Mouse (Mus musculus) midbrain, embryonic 14.5 days (tissue): ENCODE results near the gene Relb. TPM values are rescaled to one million over a fixed set of nuclear protein-coding genes. Genes with fewer than 3 reads are reported as not detected.

Source experiments
- ATAC-seq: fragments of 200-750 bp; cut with Nextera tagmentation; 2 replicates; pipeline ENCODE4 v1.8.0; 2017; ENCODE audit warnings: moderate number of reproducible peaks, moderate library complexity; ENCODE audit not compliant: low FRiP score, low TSS enrichment
- DNase-seq: peaks from one replicate; pipeline ENCODE4 v3.0.0-alpha.2; 2015
- H3K27ac ChIP-seq: fragments of 300-500 bp; sonication (generic); replicated peaks from 2 replicates; pipeline ENCODE4 v1.5.1; 2014; ENCODE audit warnings: mild to moderate bottlenecking, low read depth, low read length, moderate library complexity
- H3K27me3 ChIP-seq: fragments of 300-500 bp; sonication (generic); 2 replicates; pipeline ENCODE4 v1.6.1; 2014; ENCODE audit warnings: low read length, control low read depth, mixed read lengths; ENCODE audit not compliant: control insufficient read depth, insufficient read depth
- H3K36me3 ChIP-seq: fragments of 300-500 bp; sonication (generic); 2 replicates; pipeline ENCODE4 v1.6.1; 2014; ENCODE audit warnings: low read length, control low read depth; ENCODE audit not compliant: control insufficient read depth, insufficient read depth
- H3K4me1 ChIP-seq: fragments of 300-500 bp; sonication (generic); 2 replicates; pipeline ENCODE4 v1.6.1; 2014; ENCODE audit warnings: mild to moderate bottlenecking, antibody characterized with exemption, low read length, control low read depth; ENCODE audit not compliant: control insufficient read depth, insufficient read depth
- H3K4me2 ChIP-seq: fragments of 300-500 bp; sonication (generic); 2 replicates; pipeline ENCODE4 v1.6.1; 2014; ENCODE audit warnings: mild to moderate bottlenecking, low read length, moderate library complexity
- H3K4me3 ChIP-seq: fragments of 300-500 bp; sonication (generic); replicated peaks from 2 replicates; pipeline ENCODE4 v1.5.1; 2014; ENCODE audit warnings: low read depth, low read length
- H3K9ac ChIP-seq: fragments of 300-500 bp; sonication (generic); replicated peaks from 2 replicates; pipeline ENCODE4 v1.6.1; 2014; ENCODE audit warnings: mild to moderate bottlenecking, low read length, moderate library complexity
- H3K9me3 ChIP-seq: fragments of 300-500 bp; sonication (generic); 2 replicates; pipeline ENCODE4 v1.6.1; 2016; ENCODE audit warnings: low read length, control low read depth, mixed read lengths; ENCODE audit not compliant: control insufficient read depth
- WGBS: fragments of 180-500 bp; shearing (Covaris S2); extraction: QIAGEN DNeasy Blood & Tissue Kit; methylation state at CpG from one replicate; pipeline ENCODE4 v1.1.7; 2014; 5-methylcytosine and 5-hydroxymethylcytosine counted together
- polyA plus RNA-seq: library from polyadenylated mRNA; unstranded; fragments of >200 nt; fragmentation: Nextera tagmentation; extraction: Ambion mirVana; gene quantifications from 2 replicates; pipeline ENCODE4 v1.2.1, GENCODE M21; 2014

Gene Relb
- polyA plus RNA-seq, 1 experiment from 2014 or later, result 5.2 TPM

DNA sequence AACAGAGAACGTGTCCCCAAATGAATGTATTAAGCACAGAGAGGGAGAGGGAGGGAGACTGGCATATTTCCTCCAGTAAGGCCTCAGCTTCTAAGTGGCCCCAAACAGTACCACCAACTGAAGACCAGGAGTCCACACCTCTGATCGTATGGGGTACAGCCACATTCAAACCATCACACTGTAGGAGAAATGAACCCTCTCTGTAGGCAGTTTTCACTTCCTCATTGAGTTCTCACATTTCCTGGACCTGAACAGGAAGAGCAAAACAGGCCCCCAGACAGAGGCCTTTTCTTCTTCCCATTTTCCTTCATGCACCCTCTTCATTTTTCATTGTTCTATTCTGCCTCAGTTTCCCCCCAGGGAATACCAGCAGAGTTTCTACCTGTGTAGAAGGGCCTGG is 38.2 kb upstream of the Relb start:
- no peak overlapping the region for H3K9ac ChIP-seq
- ATAC-seq (no peak), DNase-seq (no peak)
- H3K27me3 ChIP-seq, result no peaks in the 10 kb centered on the region
- WGBS, result 83% methylated on average over 2 of the region's 2 CpGs
- no peaks in the 10 kb centered on the region for H3K9me3 ChIP-seq
- no peak overlapping the region for H3K27ac ChIP-seq
- no peaks in the 10 kb centered on the region for H3K36me3 ChIP-seq
- peaks cover 21% of the 10 kb centered on the region for H3K4me1 ChIP-seq
- no peak overlapping the region for H3K4me3 ChIP-seq
- no peak overlapping the region for H3K4me2 ChIP-seq

DNA sequence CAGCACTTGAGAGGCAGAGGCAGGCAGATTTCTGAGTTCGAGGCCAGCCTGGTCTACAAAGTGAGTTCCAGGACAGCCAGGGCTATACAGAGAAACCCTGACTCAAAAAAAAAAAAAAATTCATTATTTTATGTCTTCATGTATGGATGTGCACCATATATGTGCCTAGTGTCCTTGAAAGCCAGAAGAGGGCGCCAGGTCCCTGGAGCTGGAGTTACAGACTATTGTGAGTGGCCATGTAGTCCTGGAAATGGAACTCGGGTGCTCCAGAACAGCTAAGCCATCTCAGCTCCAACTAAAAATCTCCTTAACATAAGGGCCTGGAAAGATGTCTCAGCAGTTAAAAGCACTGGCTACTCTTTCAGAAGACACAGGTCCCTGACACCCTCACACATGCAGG is 37.5 kb upstream of the Relb start:
- no peak overlapping the region for H3K4me2 ChIP-seq
- no peak for DNase-seq
- no peaks in the 10 kb centered on the region for H3K27me3 ChIP-seq
- ATAC-seq, result no peak
- no peaks in the 10 kb centered on the region for H3K9me3 ChIP-seq
- 67% methylated on average over 3 of the region's 3 CpGs for WGBS
- H3K4me1 ChIP-seq, result peaks cover 22% of the 10 kb centered on the region
- H3K27ac ChIP-seq, result no peak overlapping the region
- H3K9ac ChIP-seq, result no peak overlapping the region
- H3K4me3 ChIP-seq, result no peak overlapping the region
- H3K36me3 ChIP-seq, result peaks cover 5% of the 10 kb centered on the region

DNA sequence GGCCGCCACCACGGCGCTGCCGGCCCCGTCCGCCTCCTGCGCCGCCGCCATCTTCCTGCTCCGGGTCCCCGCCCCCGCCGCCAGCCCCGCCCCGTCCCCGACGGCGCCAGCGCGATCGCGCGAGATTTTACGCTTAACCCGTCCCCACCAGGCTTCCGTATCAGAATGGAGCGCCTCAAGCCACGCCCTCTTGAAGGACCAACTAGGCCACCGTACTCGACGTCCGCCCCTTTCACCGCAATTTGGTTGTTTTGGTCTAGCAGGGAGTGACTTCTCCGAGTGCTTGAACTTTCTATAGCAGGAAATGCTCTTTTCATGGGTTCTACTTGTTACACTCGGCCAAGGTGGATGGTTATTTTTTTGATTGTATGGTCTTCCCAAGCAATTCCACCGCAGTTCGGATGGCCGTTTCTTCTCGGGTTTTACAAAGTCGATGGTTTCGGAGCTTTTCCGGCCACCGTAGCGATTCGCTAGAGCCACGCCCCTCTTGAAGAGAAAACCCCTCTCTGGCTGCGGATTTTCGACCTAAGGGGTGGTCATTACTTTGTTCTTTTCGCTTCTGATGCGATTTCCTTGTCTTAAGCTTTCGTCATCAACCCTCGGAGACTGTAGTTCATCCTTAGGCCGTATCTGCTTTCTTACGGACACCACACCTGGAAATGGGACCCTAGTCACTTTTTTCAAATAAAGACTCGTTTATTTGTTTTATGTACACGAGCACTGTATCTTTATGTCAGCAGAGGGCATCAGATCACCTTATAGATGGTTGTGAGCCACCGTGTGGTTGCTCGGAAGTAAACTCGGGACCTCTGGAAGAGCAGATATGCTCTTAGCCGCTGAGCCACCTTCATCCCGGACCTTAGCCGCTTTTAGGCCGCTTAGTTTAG is 36.0 kb upstream of the Relb start, which contains the start of gene Clptm1:
Gene Clptm1 (minus strand): TSS at position 79 of the 887 bp plus-strand sequence.
- DNase-seq (peak; percentile 99), ATAC-seq (peak; percentile 90)
- H3K9ac ChIP-seq, result peak within 1 kb of the TSS; percentile 96
- peaks cover 12% of the 10 kb centered on the region for H3K36me3 ChIP-seq
- under 1% methylated on average over 58 of the region's 63 CpGs for WGBS
- H3K27ac ChIP-seq, result peak within 1 kb of the TSS; percentile 92
- no peaks in the 10 kb centered on the region for H3K9me3 ChIP-seq
- no peaks in the 10 kb centered on the region for H3K27me3 ChIP-seq
- peak within 1 kb of the TSS; percentile 100 for H3K4me3 ChIP-seq
- peaks cover 22% of the 10 kb centered on the region for H3K4me1 ChIP-seq
- peak within 1 kb of the TSS; percentile 80 for H3K4me2 ChIP-seq

DNA sequence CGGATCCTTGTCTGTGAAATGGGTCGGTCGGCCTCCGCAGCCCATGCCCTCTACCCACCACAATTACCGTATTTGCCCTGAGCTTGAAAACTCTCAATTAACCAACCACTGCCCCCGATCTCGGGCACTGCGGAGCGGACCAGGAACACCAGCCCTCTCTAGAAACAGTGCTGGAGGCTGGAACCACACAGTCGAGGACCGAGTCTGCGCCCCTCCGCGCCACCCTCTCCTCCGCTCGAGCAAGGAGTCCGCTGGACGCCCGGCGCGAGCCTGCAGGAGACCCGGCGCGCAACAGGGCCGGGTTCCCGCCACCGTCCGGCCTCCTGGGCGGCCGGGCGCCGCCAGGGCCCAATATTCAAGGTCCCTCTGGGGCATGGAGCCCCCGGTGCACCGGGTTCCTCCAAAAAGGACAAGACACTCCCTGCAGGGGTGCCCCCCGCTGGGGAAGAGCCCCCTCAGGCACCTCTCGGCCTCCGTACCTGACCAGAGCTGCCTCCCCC is 35.3 kb upstream of the Relb start:
- Histone ChIP-seq H3K9me3 (no peaks in the 10 kb centered on the region), H3K4me1 (peaks cover 22% of the 10 kb centered on the region), H3K27ac (peak overlapping the region; percentile 77), H3K4me2 (peak overlapping the region; percentile 80), H3K9ac (peak overlapping the region; percentile 96), H3K27me3 (no peaks in the 10 kb centered on the region), H3K36me3 (peaks cover 12% of the 10 kb centered on the region), H3K4me3 (peak overlapping the region; percentile 100)
- WGBS, result 1% methylated on average over 35 of the region's 37 CpGs
- DNase-seq (no peak), ATAC-seq (peak; percentile 48)

DNA sequence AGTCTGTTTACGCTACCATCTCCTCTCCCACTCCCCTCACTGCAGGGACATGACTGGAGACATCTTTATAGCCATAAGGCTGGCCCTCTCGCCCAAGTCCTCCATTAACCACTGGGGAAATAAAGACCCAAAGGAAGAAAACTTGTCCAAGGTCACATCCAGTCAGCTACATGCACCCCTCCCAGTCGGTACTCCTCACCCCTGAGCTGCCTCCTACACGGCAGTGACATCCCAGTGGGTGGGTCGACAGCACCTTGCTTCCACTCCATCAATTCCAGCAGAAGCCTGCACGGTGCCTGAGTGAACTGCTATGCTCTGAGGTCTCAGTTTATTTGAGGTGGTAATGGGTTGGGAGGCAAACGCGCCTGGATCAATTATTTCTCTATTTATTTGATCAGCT is 34.7 kb upstream of the Relb start:
- H3K27me3 ChIP-seq, result no peaks in the 10 kb centered on the region
- peak overlapping the region; percentile 100 for H3K4me3 ChIP-seq
- ATAC-seq (0 out of 2 replicates have a peak, but pooled peaks have one; percentile 3), DNase-seq (no peak)
- no peak overlapping the region for H3K27ac ChIP-seq
- 19% methylated on average over 8 of the region's 8 CpGs for WGBS
- H3K9ac ChIP-seq, result peak overlapping the region; percentile 96
- H3K4me1 ChIP-seq, result peaks cover 20% of the 10 kb centered on the region
- peak overlapping the region; percentile 80 for H3K4me2 ChIP-seq
- H3K36me3 ChIP-seq, result peaks cover 18% of the 10 kb centered on the region
- H3K9me3 ChIP-seq, result no peaks in the 10 kb centered on the region

DNA sequence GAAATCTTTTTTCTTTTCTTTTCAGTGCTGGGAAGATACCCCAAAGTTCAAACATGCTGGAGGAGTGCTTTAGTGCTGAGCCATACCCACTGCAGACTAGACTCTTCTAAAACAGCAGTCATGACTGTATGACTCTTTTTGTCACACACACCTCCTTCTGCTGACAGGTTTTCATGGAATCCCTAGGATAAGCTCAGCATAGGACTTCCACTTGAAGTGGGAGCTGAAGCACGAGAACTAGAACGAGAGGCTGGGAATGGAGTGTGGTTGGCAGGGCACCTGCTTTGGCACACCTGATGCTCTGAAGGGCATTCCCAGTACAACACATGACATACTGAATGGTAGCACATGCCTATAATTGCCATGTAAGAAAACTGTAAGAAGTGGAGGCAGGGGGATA is 23.4 kb upstream of the Relb start:
- Histone ChIP-seq H3K36me3 (peaks cover 68% of the 10 kb centered on the region), H3K9ac (no peak overlapping the region), H3K4me2 (no peak overlapping the region), H3K27ac (no peak overlapping the region), H3K27me3 (no peaks in the 10 kb centered on the region), H3K4me1 (no peaks in the 10 kb centered on the region), H3K9me3 (no peaks in the 10 kb centered on the region), H3K4me3 (no peak overlapping the region)
- WGBS, result 93% methylated on average over 2 of the region's 2 CpGs
- DNase-seq, result no peak
- no peak for ATAC-seq

DNA sequence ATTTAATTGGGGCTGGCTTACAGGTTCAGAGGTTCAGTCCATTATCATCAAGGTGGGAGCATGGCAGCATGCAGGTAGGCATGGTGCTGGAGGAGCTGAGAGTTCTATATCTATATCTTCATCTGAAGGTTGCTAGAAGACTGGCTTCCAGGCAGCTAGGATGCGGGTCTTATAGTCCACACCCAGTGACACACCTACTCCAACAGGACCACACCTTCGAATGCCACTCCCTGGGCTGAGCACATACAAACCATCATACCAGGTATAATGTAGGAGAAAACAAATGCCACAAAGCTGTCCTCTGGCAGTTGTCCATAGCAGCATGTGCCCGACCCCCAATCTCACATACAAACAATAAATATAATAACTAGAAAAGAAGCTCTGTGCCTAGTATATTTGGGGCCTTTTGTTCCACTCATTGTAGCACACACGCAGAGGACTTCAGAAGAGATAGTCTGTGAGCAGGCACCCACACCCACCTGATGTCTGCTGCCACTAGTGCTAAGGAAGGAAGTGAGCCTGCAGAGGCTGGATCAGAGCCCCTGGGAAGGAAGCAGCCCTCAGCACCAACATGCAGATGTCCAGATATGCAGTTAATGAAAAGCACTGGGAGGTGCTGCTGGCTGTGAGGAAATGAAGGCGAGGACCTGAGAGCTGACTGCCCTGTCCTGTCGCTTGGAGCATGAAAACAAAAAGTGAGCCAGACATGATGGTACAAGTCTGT is 22.0 kb upstream of the Relb start:
- H3K9me3 ChIP-seq, result no peaks in the 10 kb centered on the region
- no peaks in the 10 kb centered on the region for H3K27me3 ChIP-seq
- no peaks in the 10 kb centered on the region for H3K4me1 ChIP-seq
- DNase-seq, result no peak
- no peak overlapping the region for H3K9ac ChIP-seq
- no peak overlapping the region for H3K27ac ChIP-seq
- ATAC-seq, result no peak
- no peak overlapping the region for H3K4me2 ChIP-seq
- H3K36me3 ChIP-seq, result peaks cover 71% of the 10 kb centered on the region
- H3K4me3 ChIP-seq, result no peak overlapping the region
- 96% methylated on average over 6 of the region's 6 CpGs for WGBS

DNA sequence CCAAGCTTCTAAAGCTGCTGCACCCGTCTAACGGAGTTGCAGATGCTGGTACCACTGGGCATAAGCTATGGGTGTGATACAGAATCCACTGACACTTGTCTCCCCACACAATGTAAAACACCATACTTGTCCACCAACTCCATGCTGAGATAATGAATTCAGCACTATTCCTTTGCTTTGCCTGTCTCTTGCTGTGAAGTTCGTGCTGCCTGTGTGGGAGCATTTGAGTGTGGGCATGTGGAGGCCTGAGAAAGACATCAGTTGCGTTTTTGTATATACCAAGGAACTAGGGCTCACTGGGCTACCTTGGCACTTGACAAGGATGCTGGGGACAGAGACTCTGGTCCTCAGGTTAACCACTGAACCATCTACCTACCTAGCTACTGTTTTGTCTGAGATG is 12.0 kb upstream of the Relb start:
- H3K9ac ChIP-seq, result no peak overlapping the region
- H3K4me3 ChIP-seq, result no peak overlapping the region
- no peak for ATAC-seq
- peaks cover 98% of the 10 kb centered on the region for H3K36me3 ChIP-seq
- H3K9me3 ChIP-seq, result no peaks in the 10 kb centered on the region
- H3K27ac ChIP-seq, result no peak overlapping the region
- no peaks in the 10 kb centered on the region for H3K4me1 ChIP-seq
- 96% methylated on average over 4 of the region's 4 CpGs for WGBS
- no peak overlapping the region for H3K4me2 ChIP-seq
- H3K27me3 ChIP-seq, result no peaks in the 10 kb centered on the region
- no peak for DNase-seq
